Mouse (Mus musculus) heart, embryonic 14.5 days (tissue): Measurements from ENCODE around the gene Tbc1d9b. TPM values are rescaled to one million over a fixed set of nuclear protein-coding genes. Genes with fewer than 3 reads are reported as not detected.

Experiments used
- ATAC-seq: fragments of 200-750 bp; cut with Nextera tagmentation; 2 replicates; pipeline ENCODE4 v1.8.0; 2017; ENCODE audit warnings: low read depth, moderate TSS enrichment; ENCODE audit not compliant: insufficient number of reproducible peaks, insufficient read depth, low FRiP score
- H3K27ac ChIP-seq, 2 experiments: fragments of 200-500 bp in 1 of 2; fragments of 300-500 bp in 1 of 2; sonication (generic) in 1 of 2; replicated peaks in 1 of 2; 2 replicates each; pipeline ENCODE4 v1.5.1; 2012 to 2014; ENCODE audit warnings: low read depth in 2 of 2, low read length in 2 of 2, control low read depth in 1 of 2, mild to moderate bottlenecking in 1 of 2, mixed read lengths in 1 of 2; ENCODE audit not compliant: control insufficient read depth in 1 of 2, insufficient read depth in 1 of 2
- H3K27me3 ChIP-seq: fragments of 300-500 bp; sonication (generic); 2 replicates; pipeline ENCODE4 v1.6.1; 2014; ENCODE audit warnings: mild to moderate bottlenecking, low read length, control low read depth; ENCODE audit not compliant: control insufficient read depth, insufficient read depth
- H3K36me3 ChIP-seq: fragments of 300-500 bp; sonication (generic); 2 replicates; pipeline ENCODE4 v1.6.1; 2014; ENCODE audit warnings: mild to moderate bottlenecking, control low read depth, low read length, mixed read lengths; ENCODE audit not compliant: control insufficient read depth, insufficient read depth
- H3K4me1 ChIP-seq, 2 experiments: fragments of 200-500 bp in 1 of 2; fragments of 300-500 bp in 1 of 2; sonication (generic) in 1 of 2; 2 replicates each; pipeline ENCODE4 v1.6.1; 2012 to 2014; ENCODE audit warnings: low read length in 2 of 2, control low read depth in 1 of 2, mixed read lengths in 1 of 2; ENCODE audit not compliant: control insufficient read depth in 2 of 2, insufficient read depth in 2 of 2
- H3K4me2 ChIP-seq: fragments of 300-500 bp; sonication (generic); 2 replicates; pipeline ENCODE4 v1.6.1; 2014; ENCODE audit warnings: mild to moderate bottlenecking, low read length
- H3K4me3 ChIP-seq, 2 experiments: fragments of 200-500 bp in 1 of 2; fragments of 300-500 bp in 1 of 2; sonication (generic) in 1 of 2; 2 replicates each; pipeline ENCODE4 v1.5.1; 2012 to 2014; ENCODE audit warnings: low read length in 2 of 2, mild to moderate bottlenecking in 2 of 2, control low read depth in 1 of 2, low read depth in 1 of 2, moderate library complexity in 1 of 2; ENCODE audit not compliant: control insufficient read depth in 1 of 2, insufficient read depth in 1 of 2
- H3K9ac ChIP-seq: fragments of 300-500 bp; sonication (generic); 2 replicates; pipeline ENCODE4 v1.6.1; 2014; ENCODE audit warnings: mild to moderate bottlenecking, low read length
- H3K9me3 ChIP-seq: fragments of 300-500 bp; sonication (generic); 2 replicates; pipeline ENCODE4 v1.6.1; 2016; ENCODE audit warnings: low read length, control low read depth; ENCODE audit not compliant: control insufficient read depth
- WGBS: fragments of 180-500 bp; shearing (Covaris S2); extraction: QIAGEN DNeasy Blood & Tissue Kit; methylation state at CpG from one replicate; pipeline ENCODE4 v1.1.7; 2014; 5-methylcytosine and 5-hydroxymethylcytosine counted together
- polyA plus RNA-seq: library from polyadenylated mRNA; unstranded; fragments of >200 nt; fragmentation: Nextera tagmentation; extraction: Ambion mirVana; gene quantifications from 2 replicates; pipeline ENCODE4 v1.2.1, GENCODE M21; 2014

Gene Tbc1d9b
- polyA plus RNA-seq, 1 experiment from 2014 or later = 28.7 TPM

- 90% methylated on average over 9 of the region's 9 CpGs for WGBS
- Histone ChIP-seq H3K27ac (no peak overlapping the region), H3K9me3 (no peaks in the 10 kb centered on the region), H3K4me1 (no peaks in the 10 kb centered on the region), H3K9ac (no peak overlapping the region), H3K4me2 (no peak overlapping the region), H3K36me3 (peaks cover 93% of the 10 kb centered on the region), H3K4me3 (no peak overlapping the region), H3K27me3 (no peaks in the 10 kb centered on the region)
- no peak for ATAC-seq
Observed at GRCm38 (mm10) chr11:50203302-50203827, 72.2 kb downstream of the Tbc1d9b start.

- Histone ChIP-seq H3K4me1 (peaks cover 0 to 7% of the 10 kb centered on the region in 2 experiments; a peak in 2 of 4 replicates), H3K4me3 (no peak overlapping the region), H3K9me3 (no peaks in the 10 kb centered on the region), H3K27ac (no peak overlapping the region), H3K27me3 (no peaks in the 10 kb centered on the region), H3K9ac (no peak overlapping the region), H3K36me3 (peaks cover 73% of the 10 kb centered on the region), H3K4me2 (no peak overlapping the region)
- ATAC-seq = no peak
- 72% methylated on average over 3 of the region's 3 CpGs for WGBS
Observed at GRCm38 (mm10) chr11:50205434-50205833, 74.2 kb downstream of the Tbc1d9b start.

- no peaks in the 10 kb centered on the region for H3K9me3 ChIP-seq
- no peak for ATAC-seq
- H3K4me3 ChIP-seq = no peak overlapping the region
- WGBS = 87% methylated on average over 2 of the region's 2 CpGs
- no peak overlapping the region for H3K9ac ChIP-seq
- H3K4me1 ChIP-seq = peaks cover 2 to 8% of the 10 kb centered on the region in 2 experiments; a peak in 3 of 4 replicates
- H3K4me2 ChIP-seq = no peak overlapping the region
- no peaks in the 10 kb centered on the region for H3K27me3 ChIP-seq
- H3K27ac ChIP-seq = no peak overlapping the region
- H3K36me3 ChIP-seq = peaks cover 67% of the 10 kb centered on the region
Observed at GRCm38 (mm10) chr11:50206037-50206436, 74.8 kb downstream of the Tbc1d9b start.

- Histone ChIP-seq H3K36me3 (peaks cover 54% of the 10 kb centered on the region), H3K9ac (no peak overlapping the region), H3K4me2 (no peak overlapping the region), H3K4me3 (no peak overlapping the region), H3K9me3 (no peaks in the 10 kb centered on the region), H3K4me1 (peaks cover 5 to 16% of the 10 kb centered on the region in 2 experiments), H3K27ac (no peak overlapping the region), H3K27me3 (no peaks in the 10 kb centered on the region)
- 96% methylated on average over 14 of the region's 14 CpGs for WGBS
- ATAC-seq = no peak
Observed at GRCm38 (mm10) chr11:50207344-50207743, 76.1 kb downstream of the Tbc1d9b start.

DNA sequence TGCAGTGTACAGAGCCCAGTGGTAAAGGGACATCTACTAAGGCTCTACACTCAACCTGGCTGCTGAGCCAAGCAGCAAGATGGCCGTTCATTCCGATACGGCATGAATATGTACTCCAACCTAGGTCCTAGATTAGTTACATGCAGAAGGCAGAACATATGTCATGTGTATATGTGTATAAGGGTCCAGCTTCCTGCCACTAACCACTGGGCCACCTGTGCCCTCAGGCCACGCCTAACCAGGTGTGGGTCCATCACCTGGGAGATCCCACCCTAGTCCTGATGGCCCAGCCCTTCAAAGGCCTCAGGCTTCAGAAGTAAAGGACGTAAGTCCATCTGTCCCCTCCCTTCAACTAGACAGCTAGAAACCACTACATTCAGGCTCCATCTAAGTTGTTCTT is 76.8 kb downstream of the Tbc1d9b start:
- 91% methylated on average over 5 of the region's 5 CpGs for WGBS
- Histone ChIP-seq H3K4me3 (no peak overlapping the region), H3K9ac (no peak overlapping the region), H3K27me3 (no peaks in the 10 kb centered on the region), H3K9me3 (no peaks in the 10 kb centered on the region), H3K4me2 (no peak overlapping the region), H3K27ac (no peak overlapping the region), H3K4me1 (peaks cover 12 to 23% of the 10 kb centered on the region in 2 experiments), H3K36me3 (peaks cover 47% of the 10 kb centered on the region)
- no peak for ATAC-seq

GRCm38 (mm10) chr11:50210101-50210504 is 78.9 kb downstream of the Tbc1d9b start:
- H3K9me3 ChIP-seq = no peaks in the 10 kb centered on the region
- peaks cover 18 to 30% of the 10 kb centered on the region in 2 experiments for H3K4me1 ChIP-seq
- peak overlapping the region; percentile 71 to 91 for H3K4me3 ChIP-seq
- peak; percentile 81 for ATAC-seq
- H3K9ac ChIP-seq = peak overlapping the region; percentile 97
- H3K27ac ChIP-seq = peak overlapping the region; percentile 90 to 98
- no peaks in the 10 kb centered on the region for H3K27me3 ChIP-seq
- under 1% methylated on average over 24 of the region's 24 CpGs for WGBS
- peak overlapping the region; percentile 73 for H3K4me2 ChIP-seq
- H3K36me3 ChIP-seq = peaks cover 27% of the 10 kb centered on the region

DNA sequence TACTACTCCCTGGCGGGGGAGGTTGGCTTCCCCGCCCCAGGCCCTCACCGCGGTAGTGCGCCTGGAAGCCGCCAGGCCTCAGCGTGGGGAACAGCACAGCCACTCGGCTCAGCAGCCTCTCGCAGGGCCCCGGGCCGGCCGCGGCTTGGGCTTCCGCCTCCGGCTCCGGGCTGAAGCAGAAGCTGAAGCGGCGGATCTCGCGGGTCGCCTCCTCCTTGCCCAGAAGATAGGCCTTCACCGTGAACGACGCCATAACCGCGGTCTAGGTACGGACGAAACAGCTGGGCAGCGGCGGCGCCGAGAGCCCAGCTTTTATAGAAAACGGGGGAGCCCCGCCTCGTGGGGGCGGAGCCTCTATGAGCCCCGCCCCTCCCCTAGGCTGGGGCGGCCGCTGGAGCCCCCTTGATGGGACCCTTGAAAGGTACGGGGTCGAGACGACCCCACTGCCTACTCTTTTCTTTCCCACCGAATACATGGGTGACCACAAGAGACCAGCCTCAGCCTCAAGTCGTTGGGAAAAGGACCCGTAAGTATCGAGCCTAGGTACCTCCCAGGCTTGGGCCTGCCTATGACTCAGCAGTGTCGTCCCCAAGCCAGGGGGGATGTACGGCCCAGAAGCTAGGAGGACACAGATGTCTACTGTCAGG is 79.4 kb downstream of the Tbc1d9b start, which contains the start of the genes Sqstm1 and Mgat4b:
Gene Sqstm1, minus strand, starts transcription at position 323 of the 647 bp plus-strand sequence.
Gene Mgat4b, plus strand, starts transcription at position 386 of the 647 bp plus-strand sequence.
- Histone ChIP-seq H3K4me3 (peak within 1 kb of the TSS; percentile 71 to 91), H3K4me2 (peak within 1 kb of the TSS; percentile 73), H3K9me3 (no peaks in the 10 kb centered on the region), H3K27ac (peak within 1 kb of the TSS; percentile 90 to 98), H3K4me1 (peaks cover 23 to 35% of the 10 kb centered on the region in 2 experiments), H3K27me3 (no peaks in the 10 kb centered on the region), H3K9ac (peak within 1 kb of the TSS; percentile 97), H3K36me3 (peaks cover 22% of the 10 kb centered on the region)
- under 1% methylated on average over 48 of the region's 48 CpGs for WGBS
- peak; percentile 65 for ATAC-seq
